Mouse (Mus musculus): ENCODE results near the gene Tnrc6b.
"Not testable (repeated sequence)": the region's sequence is repeated elsewhere in the genome, so short reads cannot be mapped to it uniquely, and the experiment has no call there.

DNA sequence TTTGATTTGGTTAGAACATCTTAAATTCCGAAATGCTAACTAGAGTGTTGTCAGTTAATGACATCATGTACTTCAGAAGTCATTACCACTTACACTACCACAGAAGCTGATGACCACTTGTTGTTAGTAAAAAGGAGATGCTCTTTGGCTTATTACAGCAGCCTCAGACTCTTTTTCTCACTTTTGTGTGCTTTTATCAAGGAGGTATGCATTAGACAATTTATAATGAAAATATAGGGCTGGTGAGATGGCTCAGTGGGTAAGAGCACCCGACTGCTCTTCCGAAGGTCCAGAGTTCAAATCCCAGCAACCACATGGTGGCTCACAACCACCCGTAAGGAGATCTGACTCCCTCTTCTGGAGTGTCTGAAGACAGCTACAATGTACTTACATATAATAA is 24.6 kb downstream of the Tnrc6b start:
- TF ChIP-seq CTCF, EP300 (IDR thresholded peaks at IDR 0.05): not testable (repeated sequence)

Data from lung, postnatal 0 days (tissue).